Mouse (Mus musculus) CH12.LX (cell line): ENCODE results near the gene Mysm1. TPM values are rescaled to one million over a fixed set of nuclear protein-coding genes. Genes with fewer than 3 reads are reported as not detected.

ENCODE experiments used
- DNase-seq: peaks from one replicate; pipeline ENCODE4 v3.0.0-alpha.2; 2013; ENCODE audit errors: extremely low read depth
- H3K27ac ChIP-seq: 2 replicates; pipeline ENCODE4 v1.5.1; 2012; ENCODE audit warnings: low read depth, mild to moderate bottlenecking, control low read depth, moderate library complexity; ENCODE audit not compliant: insufficient read depth
- H3K27me3 ChIP-seq: replicated peaks from 2 replicates; pipeline ENCODE3; 2012; ENCODE audit warnings: inconsistent platforms
- H3K36me3 ChIP-seq, 2 experiments: replicated peaks in 1 of 2; 2 replicates each; pipeline versions ENCODE3 to v1.6.1; 2012; ENCODE audit warnings: inconsistent platforms in 1 of 2, low read length in 1 of 2, mild to moderate bottlenecking in 1 of 2, mixed read lengths in 1 of 2, moderate library complexity in 1 of 2; ENCODE audit not compliant: control insufficient read depth in 1 of 2, insufficient read depth in 1 of 2
- H3K4me1 ChIP-seq, 2 experiments: 2 replicates each; pipeline ENCODE4 v1.6.1; 2012; ENCODE audit warnings: inconsistent platforms in 1 of 2, moderate library complexity in 1 of 2; ENCODE audit not compliant: insufficient read depth in 2 of 2, control insufficient read depth in 1 of 2
- H3K4me2 ChIP-seq: 2 replicates; pipeline ENCODE4 v1.6.1; 2012; ENCODE audit warnings: low read depth, mild to moderate bottlenecking, control low read depth; ENCODE audit not compliant: poor library complexity, insufficient read depth, severe bottlenecking
- H3K4me3 ChIP-seq, 3 experiments: fragments of 150-350 bp in 1 of 3; sonication (generic) in 1 of 3; replicated peaks in 1 of 3; 2 replicates each; pipeline versions ENCODE3 to v1.5.1; 2011 to 2012; ENCODE audit warnings: low read depth in 2 of 3, low read length in 2 of 3, mild to moderate bottlenecking in 2 of 3, moderate library complexity in 2 of 3, control low read depth in 1 of 3, improper control_type of control experiment in 1 of 3, inconsistent platforms in 1 of 3, mixed read lengths in 1 of 3; ENCODE audit not compliant: poor library complexity in 1 of 3
- H3K79me2 ChIP-seq: replicated peaks from 2 replicates; pipeline ENCODE4 v1.6.1; 2012; ENCODE audit warnings: mild to moderate bottlenecking, moderate library complexity; ENCODE audit not compliant: control insufficient read depth, poor library complexity, insufficient read depth, severe bottlenecking; ENCODE audit errors: extremely low read depth
- H3K9ac ChIP-seq: 2 replicates; pipeline ENCODE4 v1.6.1; 2012; ENCODE audit warnings: low read depth, mild to moderate bottlenecking, control low read depth, moderate library complexity; ENCODE audit not compliant: insufficient read depth
- H3K9me3 ChIP-seq: replicated peaks from 2 replicates; pipeline ENCODE3; 2012; ENCODE audit warnings: low read length, inconsistent platforms, mixed read lengths
- BHLHE40 ChIP-seq: IDR thresholded peaks from 2 replicates; pipeline ENCODE4 v1.6.1; 2011; ENCODE audit warnings: mild to moderate bottlenecking, low read depth, low read length, improper control_type of control experiment
- CHD1 ChIP-seq: IDR thresholded peaks from 2 replicates; pipeline ENCODE4 v1.6.1; 2012; ENCODE audit warnings: low read depth, low read length, improper control_type of control experiment, inconsistent platforms
- CHD2 ChIP-seq: IDR thresholded peaks from 2 replicates; pipeline ENCODE4 v1.6.1; 2011; ENCODE audit warnings: low read length, improper control_type of control experiment
- CTCF ChIP-seq, 2 experiments: IDR thresholded peaks in 1 of 2; conservative IDR thresholded peaks in 1 of 2; 2 replicates each; pipeline ENCODE4 v1.5.1; 2011 to 2012; ENCODE audit warnings: low read depth in 2 of 2, low read length in 2 of 2, improper control_type of control experiment in 1 of 2, inconsistent platforms in 1 of 2, mild to moderate bottlenecking in 1 of 2, moderate library complexity in 1 of 2
- E2F4 ChIP-seq: IDR thresholded peaks from 2 replicates; pipeline ENCODE4 v1.6.1; 2011; ENCODE audit warnings: low read depth, low read length, improper control_type of control experiment; ENCODE audit not compliant: insufficient replicate concordance
- ELF1 ChIP-seq: IDR thresholded peaks from 2 replicates; pipeline ENCODE4 v1.6.1; 2014; ENCODE audit warnings: low read depth, mild to moderate bottlenecking, inconsistent platforms, low read length, improper control_type of control experiment
- EP300 ChIP-seq: IDR thresholded peaks from 2 replicates; pipeline ENCODE4 v1.6.1; 2011; ENCODE audit warnings: low read length, improper control_type of control experiment
- ETS1 ChIP-seq: conservative IDR thresholded peaks from 2 replicates; pipeline ENCODE4 v1.6.1; 2012; ENCODE audit warnings: low read depth, mild to moderate bottlenecking, inconsistent platforms, low read length, improper control_type of control experiment, moderate library complexity
- GABPA ChIP-seq: IDR thresholded peaks from 2 replicates; pipeline ENCODE4 v1.6.1; 2012; ENCODE audit warnings: low read depth, low read length, improper control_type of control experiment, inconsistent platforms; ENCODE audit not compliant: insufficient replicate concordance
- JUN ChIP-seq: IDR thresholded peaks from 2 replicates; pipeline ENCODE4 v1.6.1; 2011; ENCODE audit warnings: low read depth, mild to moderate bottlenecking, low read length, improper control_type of control experiment, moderate library complexity; ENCODE audit not compliant: insufficient read depth
- JUND ChIP-seq: conservative IDR thresholded peaks from 2 replicates; pipeline ENCODE4 v1.6.1; 2011; ENCODE audit warnings: low read depth, low read length, improper control_type of control experiment
- MAFK ChIP-seq: IDR thresholded peaks from 2 replicates; pipeline ENCODE4 v1.6.1; 2011; ENCODE audit warnings: low read length, improper control_type of control experiment; ENCODE audit not compliant: insufficient replicate concordance
- MAX ChIP-seq: IDR thresholded peaks from 2 replicates; pipeline ENCODE4 v1.6.1; 2011; ENCODE audit warnings: low read length, improper control_type of control experiment
- MAZ ChIP-seq: IDR thresholded peaks from 2 replicates; pipeline ENCODE4 v1.6.1; 2012; ENCODE audit warnings: low read depth, mild to moderate bottlenecking, inconsistent platforms, low read length, improper control_type of control experiment, moderate library complexity
- MEF2A ChIP-seq: IDR thresholded peaks from 2 replicates; pipeline ENCODE4 v1.6.1; 2014; ENCODE audit warnings: low read depth, mild to moderate bottlenecking, inconsistent platforms, low read length, improper control_type of control experiment, borderline replicate concordance
- MXI1 ChIP-seq: IDR thresholded peaks from 2 replicates; pipeline ENCODE4 v1.6.1; 2011; ENCODE audit warnings: mild to moderate bottlenecking, low read depth, low read length, improper control_type of control experiment
- MYC ChIP-seq: IDR thresholded peaks from 2 replicates; pipeline ENCODE4 v1.6.1; 2011; ENCODE audit warnings: low read depth, mild to moderate bottlenecking, improper control_type of control experiment, low read length
- NELFE ChIP-seq: IDR thresholded peaks from 2 replicates; pipeline ENCODE4 v1.6.1; 2011; ENCODE audit warnings: low read depth, low read length, improper control_type of control experiment
- NRF1 ChIP-seq: IDR thresholded peaks from 2 replicates; pipeline ENCODE4 v1.6.1; 2014; ENCODE audit warnings: low read depth, mild to moderate bottlenecking, inconsistent platforms, low read length, improper control_type of control experiment, moderate library complexity
- PAX5 ChIP-seq: IDR thresholded peaks from 2 replicates; pipeline ENCODE4 v1.6.1; 2012; ENCODE audit warnings: low read length, inconsistent platforms, mixed read lengths
- POLR2A ChIP-seq: IDR thresholded peaks from 2 replicates; pipeline ENCODE4 v1.6.1; 2011; ENCODE audit warnings: low read depth, mild to moderate bottlenecking, improper control_type of control experiment, low read length
- POLR2AphosphoS2 ChIP-seq: IDR thresholded peaks from 2 replicates; pipeline ENCODE4 v1.6.1; 2011; ENCODE audit warnings: low read depth, low read length, improper control_type of control experiment
- RAD21 ChIP-seq: IDR thresholded peaks from 2 replicates; pipeline ENCODE4 v1.6.1; 2011; ENCODE audit warnings: low read depth, mild to moderate bottlenecking, low read length, improper control_type of control experiment, moderate library complexity
- RCOR1 ChIP-seq: conservative IDR thresholded peaks from 2 replicates; pipeline ENCODE4 v1.6.1; 2012; ENCODE audit warnings: low read depth, mild to moderate bottlenecking, inconsistent platforms, low read length, improper control_type of control experiment
- SIN3A ChIP-seq: IDR thresholded peaks from 2 replicates; pipeline ENCODE4 v1.6.1; 2012; ENCODE audit warnings: low read length, improper control_type of control experiment, inconsistent platforms
- SMC3 ChIP-seq: IDR thresholded peaks from 2 replicates; pipeline ENCODE4 v1.6.1; 2011; ENCODE audit warnings: low read depth, low read length, improper control_type of control experiment
- TBP ChIP-seq: conservative IDR thresholded peaks from 2 replicates; pipeline ENCODE4 v1.6.1; 2011; ENCODE audit warnings: low read depth, low read length, improper control_type of control experiment
- TCF12 ChIP-seq: IDR thresholded peaks from 2 replicates; pipeline ENCODE4 v1.6.1; 2014; ENCODE audit warnings: low read depth, mild to moderate bottlenecking, inconsistent platforms, low read length, improper control_type of control experiment
- UBTF ChIP-seq: IDR thresholded peaks from 2 replicates; pipeline ENCODE4 v1.6.1; 2012; ENCODE audit warnings: low read depth, mild to moderate bottlenecking, inconsistent platforms, low read length, improper control_type of control experiment, moderate library complexity
- USF1 ChIP-seq: IDR thresholded peaks from 2 replicates; pipeline ENCODE4 v1.6.1; 2014; ENCODE audit warnings: low read depth, mild to moderate bottlenecking, inconsistent platforms, low read length, improper control_type of control experiment
- USF2 ChIP-seq: conservative IDR thresholded peaks from 2 replicates; pipeline ENCODE4 v1.6.1; 2011; ENCODE audit warnings: low read depth, low read length, improper control_type of control experiment
- ZC3H11A ChIP-seq: IDR thresholded peaks from 2 replicates; pipeline ENCODE4 v1.6.1; 2012; ENCODE audit warnings: low read depth, mild to moderate bottlenecking, inconsistent platforms, low read length, improper control_type of control experiment
- ZNF384 ChIP-seq: IDR thresholded peaks from 2 replicates; pipeline ENCODE4 v1.6.1; 2012; ENCODE audit warnings: low read depth, low read length, improper control_type of control experiment, inconsistent platforms
- dilution Hi-C: fragments of 300-500 bp; cut with MboI; formaldehyde crosslinking; loops from 2 replicates; pipeline ENCODE4 v1.14.3; 2020; ENCODE audit warnings: low sequenced_read_pairs; ENCODE audit not compliant: extremely low pct_unique_long_range_greater_than_20kb, extremely low pct_ligation_motif_present
- in situ Hi-C: fragments of 300-500 bp; cut with MboI; formaldehyde crosslinking; loops from 3 replicates; pipeline ENCODE4 v1.14.3; 2019; ENCODE audit warnings: low sequenced_read_pairs, low pct_ligation_motif_present, low pct_unique_long_range_greater_than_20kb, mixed read lengths
- polyA plus RNA-seq: library from polyadenylated mRNA; unstranded; fragments of >175 nt; gene quantifications from 2 replicates; pipeline ENCODE4 v1.2.1, GENCODE M21; 2012; ENCODE audit warnings: low read depth; ENCODE audit not compliant: insufficient read length
- total RNA-seq, 2 experiments: library from RNA; depleted of rRNA; stranded (reverse); fragments of 300-350 nt in 1 of 2; fragments of >200 nt in 1 of 2; gene quantifications; 2 replicates each; pipeline ENCODE4 v1.2.3; 2012 to 2014

Gene Mysm1
- total and polyA plus RNA-seq, 3 experiments = 11.5 to 15.3 (median 13.7) TPM

GRCm38 (mm10) chr4:95008175-95009057 lies 29.5 kb upstream of the Mysm1 start:
- no peak overlapping the region for H3K4me2 ChIP-seq
- no peaks in the 10 kb centered on the region for H3K36me3 ChIP-seq
- dilution Hi-C loops (no loop called here), in situ Hi-C loops (loop anchor here (25.0 kb wide), 1 partner anchor 729 kb away; no protein-coding TSS in a partner anchor)
- TF ChIP-seq NRF1 = 0 out of 2 replicates have a peak, but pooled peaks have one; percentile 12
- no peak for TF ChIP-seq POLR2AphosphoS2
- TF ChIP-seq JUN = no peak
- no peak for TF ChIP-seq TBP
- TF ChIP-seq EP300 = no peak
- no peak for TF ChIP-seq MXI1
- TF ChIP-seq RAD21 = peak; percentile 100
- TF ChIP-seq MAX = no peak
- TF ChIP-seq POLR2A = no peak
- no peak for TF ChIP-seq RCOR1
- no peak for TF ChIP-seq GABPA
- no peak for TF ChIP-seq MAZ
- TF ChIP-seq MYC = no peak
- TF ChIP-seq ZNF384 = no peak
- TF ChIP-seq BHLHE40 = no peak
- no peak for TF ChIP-seq TCF12
- TF ChIP-seq CHD2 = no peak
- no peak for TF ChIP-seq E2F4
- TF ChIP-seq USF1 = no peak
- peak; percentile 45; the same call in 1 of the 2 replicates for TF ChIP-seq JUND
- peak; percentile 94 for TF ChIP-seq ZC3H11A
- TF ChIP-seq MEF2A = no peak
- TF ChIP-seq CHD1 = no peak
- TF ChIP-seq UBTF = no peak
- no peak for TF ChIP-seq ELF1
- TF ChIP-seq PAX5 = no peak
- no peak for TF ChIP-seq USF2
- TF ChIP-seq NELFE = no peak; the same call in 1 of the 2 replicates
- TF ChIP-seq ETS1 = no peak
- no peak for TF ChIP-seq MAFK
- TF ChIP-seq SIN3A = 0 out of 2 replicates have a peak, but pooled peaks have one; percentile 46
- TF ChIP-seq SMC3 = peak; percentile 97
- TF ChIP-seq CTCF (conservative IDR thresholded peaks at IDR 0.05 in 1 of 2, IDR thresholded peaks at IDR 0.05 in 1 of 2; ENCODE audit: low read depth in 2 of 2, low read length in 2 of 2) = peak; percentile 87 to 95
- H3K4me3 ChIP-seq = no peak overlapping the region
- H3K9ac ChIP-seq = no peak overlapping the region
- peaks cover 2% of the 10 kb centered on the region for H3K9me3 ChIP-seq
- no peaks in the 10 kb centered on the region for H3K27me3 ChIP-seq
- DNase-seq = peak; percentile 61
- H3K79me2 ChIP-seq = no peaks in the 10 kb centered on the region
- H3K27ac ChIP-seq = no peak overlapping the region
- H3K4me1 ChIP-seq = no peaks in the 10 kb centered on the region; a peak in 2 of 4 replicates
